Mouse (Mus musculus): ENCODE data around the gene Otulin. TPM values are rescaled to one million over a fixed set of nuclear protein-coding genes. Genes with fewer than 3 reads are reported as not detected.

Gene Otulin
- total and polyA plus RNA-seq, 3 experiments, result 65.5 to 70.6 TPM; not detected in 1

GRCm38 (mm10) chr15:27571179-27571578 lies 59.3 kb downstream of the Otulin start:
- no peak for DNase-seq (ENCODE audit: low read depth, low spot score)
- H3K9me3 ChIP-seq (replicated peaks; ENCODE audit: insufficient read depth, low read length), result no peaks in the 10 kb centered on the region
- H3K4me3 ChIP-seq (ENCODE audit: control insufficient read depth in 1 of 2, insufficient read depth in 1 of 2, low read depth in 2 of 2, low read length in 2 of 2), result no peak overlapping the region
- no peaks in the 10 kb centered on the region for H3K79me2 ChIP-seq (ENCODE audit: control insufficient read depth, insufficient read depth, low read length, poor library complexity)
- H3K4me1 ChIP-seq (ENCODE audit: control insufficient read depth in 1 of 2, insufficient read depth in 2 of 2, low read length in 2 of 2), result no peaks in the 10 kb centered on the region
- TF ChIP-seq USF1 (IDR thresholded peaks at IDR 0.05; ENCODE audit: low read depth, low read length) (no peak), ZNF384 (IDR thresholded peaks at IDR 0.05; ENCODE audit: low read depth, low read length) (no peak), MAFK (IDR thresholded peaks at IDR 0.05; ENCODE audit: borderline replicate concordance, low read depth, low read length) (no peak), RAD21 (IDR thresholded peaks at IDR 0.05; ENCODE audit: low read depth, low read length) (no peak), ELF1 (IDR thresholded peaks at IDR 0.05; ENCODE audit: low read depth, low read length) (no peak), ZMIZ1 (IDR thresholded peaks at IDR 0.05; ENCODE audit: low read depth, low read length) (no peak), MAZ (IDR thresholded peaks at IDR 0.05; ENCODE audit: low read depth, low read length) (no peak), ZC3H11A (IDR thresholded peaks at IDR 0.05; ENCODE audit: low read depth, low read length) (no peak), TBP (IDR thresholded peaks at IDR 0.05; ENCODE audit: low read depth, low read length) (no peak), POLR2AphosphoS2 (IDR thresholded peaks at IDR 0.05; ENCODE audit: low read length) (no peak), MEF2A (IDR thresholded peaks at IDR 0.05; ENCODE audit: extremely low read depth, insufficient replicate concordance, low read depth, low read length, poor library complexity, severe bottlenecking) (no peak), NELFE (IDR thresholded peaks at IDR 0.05; ENCODE audit: low read depth, low read length) (no peak), TCF12 (IDR thresholded peaks at IDR 0.05; ENCODE audit: low read depth, low read length) (no peak), CTCF (IDR thresholded peaks at IDR 0.05 in 2 of 3, conservative IDR thresholded peaks at IDR 0.05 in 1 of 3; ENCODE audit: control insufficient read depth in 1 of 3, insufficient read depth in 1 of 3, low read depth in 2 of 3, low read length in 3 of 3, poor library complexity in 1 of 3, severe bottlenecking in 1 of 3) (no peak), CHD1 (IDR thresholded peaks at IDR 0.05; ENCODE audit: low read depth, low read length) (no peak)
- no peaks in the 10 kb centered on the region for H3K27me3 ChIP-seq (ENCODE audit: control insufficient read depth in 1 of 2, insufficient read depth in 2 of 2, low read length in 2 of 2)
- H3K36me3 ChIP-seq (ENCODE audit: control insufficient read depth in 1 of 2, insufficient read depth in 2 of 2, low read length in 2 of 2), result no peaks in the 10 kb centered on the region
- no peak overlapping the region for H3K9ac ChIP-seq (ENCODE audit: control insufficient read depth, low read depth, low read length, poor library complexity, severe bottlenecking)
- H3K27ac ChIP-seq (ENCODE audit: control insufficient read depth, low read depth, low read length), result no peak overlapping the region

- Histone ChIP-seq H3K9ac (ENCODE audit: control insufficient read depth, low read depth, low read length, poor library complexity, severe bottlenecking) (no peak overlapping the region), H3K4me3 (ENCODE audit: control insufficient read depth in 1 of 2, insufficient read depth in 1 of 2, low read depth in 2 of 2, low read length in 2 of 2) (no peak overlapping the region), H3K27ac (ENCODE audit: control insufficient read depth, low read depth, low read length) (no peak overlapping the region), H3K9me3 (replicated peaks; ENCODE audit: insufficient read depth, low read length) (no peaks in the 10 kb centered on the region), H3K27me3 (ENCODE audit: control insufficient read depth in 1 of 2, insufficient read depth in 2 of 2, low read length in 2 of 2) (no peaks in the 10 kb centered on the region), H3K79me2 (ENCODE audit: control insufficient read depth, insufficient read depth, low read length, poor library complexity) (no peaks in the 10 kb centered on the region), H3K4me1 (ENCODE audit: control insufficient read depth in 1 of 2, insufficient read depth in 2 of 2, low read length in 2 of 2) (no peaks in the 10 kb centered on the region), H3K36me3 (ENCODE audit: control insufficient read depth in 1 of 2, insufficient read depth in 2 of 2, low read length in 2 of 2) (no peaks in the 10 kb centered on the region)
- TF ChIP-seq CTCF (IDR thresholded peaks at IDR 0.05 in 2 of 3, conservative IDR thresholded peaks at IDR 0.05 in 1 of 3; ENCODE audit: control insufficient read depth in 1 of 3, insufficient read depth in 1 of 3, low read depth in 2 of 3, low read length in 3 of 3, poor library complexity in 1 of 3, severe bottlenecking in 1 of 3) (no peak), CHD2 (IDR thresholded peaks at IDR 0.05; ENCODE audit: low read length) (no peak), TAL1 (IDR thresholded peaks at IDR 0.05; ENCODE audit: low read length) (no peak), CHD1 (IDR thresholded peaks at IDR 0.05; ENCODE audit: low read depth, low read length) (no peak), MYC (IDR thresholded peaks at IDR 0.05; ENCODE audit: low read depth, low read length) (no peak), HCFC1 (IDR thresholded peaks at IDR 0.05; ENCODE audit: low read depth, low read length) (no peak)
- DNase-seq (ENCODE audit: low read depth, low spot score), result no peak
Measured at GRCm38 (mm10) chr15:27570385-27570784, 60.1 kb downstream of the Otulin start.

All from MEL (cell line).